Mouse (Mus musculus) olfactory bulb, adult 2 months (tissue): Measurements from ENCODE around the gene Mpzl1. TPM values are rescaled to one million over a fixed set of nuclear protein-coding genes. Genes with fewer than 3 reads are reported as not detected.

Source experiments
- H3K27ac ChIP-seq: fragments of 200-500 bp; 2 replicates; pipeline ENCODE4 v1.5.1; 2012; ENCODE audit warnings: low read depth, low read length; ENCODE audit not compliant: insufficient read depth
- H3K4me1 ChIP-seq: fragments of 200-500 bp; 2 replicates; pipeline ENCODE4 v1.6.1; 2012; ENCODE audit warnings: low read length; ENCODE audit not compliant: control insufficient read depth, insufficient read depth
- H3K4me3 ChIP-seq: fragments of 200-500 bp; 2 replicates; pipeline ENCODE4 v1.5.1; 2012; ENCODE audit warnings: mild to moderate bottlenecking, low read depth, low read length, moderate library complexity; ENCODE audit not compliant: insufficient read depth
- CTCF ChIP-seq: fragments of 200-500 bp; IDR thresholded peaks from 2 replicates; pipeline ENCODE4 v1.5.1; 2012; ENCODE audit warnings: low read depth, mild to moderate bottlenecking, low read length, moderate library complexity; ENCODE audit not compliant: insufficient read depth
- POLR2A ChIP-seq: fragments of 200-500 bp; IDR thresholded peaks from 2 replicates; pipeline ENCODE4 v1.6.1; 2012; ENCODE audit warnings: mild to moderate bottlenecking, low read depth, low read length, moderate library complexity; ENCODE audit not compliant: insufficient read depth
- WGBS: fragments of 180-500 bp; shearing (Covaris S2); methylation state at CpG from one replicate; pipeline ENCODE4 v1.1.7; 2018; 5-methylcytosine and 5-hydroxymethylcytosine counted together
- polyA plus RNA-seq: library from polyadenylated mRNA; stranded (reverse); fragments of >200 nt; gene quantifications from 2 replicates; pipeline ENCODE4 v1.2.4, GENCODE M21; 2012; ENCODE audit warnings: low replicate concordance; ENCODE audit not compliant: missing spikeins, insufficient read depth, insufficient read length

Gene Mpzl1
- polyA plus RNA-seq, 1 experiment: not detected

GRCm38 (mm10) chr1:165631136-165631535 is 3.2 kb downstream of the Mpzl1 start:
- no peak overlapping the region for H3K4me3 ChIP-seq
- no peak for TF ChIP-seq POLR2A
- TF ChIP-seq CTCF: no peak
- WGBS: 83% methylated on average over 8 of the region's 8 CpGs

GRCm38 (mm10) chr1:165629975-165630374 is 4.4 kb downstream of the Mpzl1 start:
- peaks cover 6% of the 10 kb centered on the region; the same call in 1 of the 2 replicates for H3K4me1 ChIP-seq
- WGBS: 69% methylated on average over 8 of the region's 8 CpGs
- TF ChIP-seq CTCF: no peak
- TF ChIP-seq POLR2A: no peak
- no peak overlapping the region for H3K27ac ChIP-seq
- H3K4me3 ChIP-seq: no peak overlapping the region

More at GRCm38 (mm10) chr1:165631136-165631535, 3.2 kb downstream of the Mpzl1 start:
- Histone ChIP-seq H3K27ac (no peak overlapping the region), H3K4me1 (peaks cover 6% of the 10 kb centered on the region; the same call in 1 of the 2 replicates)

GRCm38 (mm10) chr1:165628603-165629002 is 5.7 kb downstream of the Mpzl1 start:
- TF ChIP-seq CTCF: no peak
- no peak for TF ChIP-seq POLR2A
- no peak overlapping the region for H3K4me3 ChIP-seq
- 92% methylated on average over 1 of the region's 1 CpGs for WGBS
- H3K27ac ChIP-seq: no peak overlapping the region
- H3K4me1 ChIP-seq: peaks cover 6% of the 10 kb centered on the region; the same call in 1 of the 2 replicates

GRCm38 (mm10) chr1:165625896-165626295 is 8.4 kb downstream of the Mpzl1 start:
- no peak for TF ChIP-seq CTCF
- no peak for TF ChIP-seq POLR2A
- Histone ChIP-seq H3K27ac (no peak overlapping the region), H3K4me3 (no peak overlapping the region), H3K4me1 (peaks cover 9% of the 10 kb centered on the region; the same call in 1 of the 2 replicates)
- 88% methylated on average over 5 of the region's 5 CpGs for WGBS

GRCm38 (mm10) chr1:165625058-165625457 is 9.3 kb downstream of the Mpzl1 start:
- TF ChIP-seq CTCF: no peak
- TF ChIP-seq POLR2A: no peak
- peaks cover 6% of the 10 kb centered on the region; the same call in 1 of the 2 replicates for H3K4me1 ChIP-seq
- 89% methylated on average over 5 of the region's 5 CpGs for WGBS
- no peak overlapping the region for H3K4me3 ChIP-seq
- no peak overlapping the region for H3K27ac ChIP-seq

GRCm38 (mm10) chr1:165618201-165618624 is 16.1 kb downstream of the Mpzl1 start:
- no peak overlapping the region for H3K4me3 ChIP-seq
- peaks cover 9% of the 10 kb centered on the region for H3K4me1 ChIP-seq
- TF ChIP-seq CTCF: no peak
- TF ChIP-seq POLR2A: no peak
- H3K27ac ChIP-seq: 0 out of 2 replicates have a peak overlapping the region, but pooled peaks have one; percentile 2
- 43% methylated on average over 9 of the region's 9 CpGs for WGBS

- Histone ChIP-seq H3K27ac (no peak overlapping the region), H3K4me3 (no peak overlapping the region), H3K4me1 (peaks cover 9% of the 10 kb centered on the region)
- WGBS: 42% methylated on average over 15 of the region's 15 CpGs
- no peak for TF ChIP-seq CTCF
- TF ChIP-seq POLR2A: no peak
Observed at GRCm38 (mm10) chr1:165617166-165617891, 17.0 kb downstream of the Mpzl1 start.

- 66% methylated on average over 7 of the region's 7 CpGs for WGBS
- H3K27ac ChIP-seq: no peak overlapping the region
- TF ChIP-seq CTCF: no peak
Observed at GRCm38 (mm10) chr1:165616652-165617051, 17.7 kb downstream of the Mpzl1 start.

GRCm38 (mm10) chr1:165614793-165615192 is 19.5 kb downstream of the Mpzl1 start:
- WGBS: 96% methylated on average over 3 of the region's 3 CpGs
- TF ChIP-seq POLR2A (no peak), CTCF (no peak)
- no peak overlapping the region for H3K27ac ChIP-seq
- peaks cover 12% of the 10 kb centered on the region for H3K4me1 ChIP-seq
- H3K4me3 ChIP-seq: no peak overlapping the region

More at GRCm38 (mm10) chr1:165616652-165617051, 17.7 kb downstream of the Mpzl1 start:
- Histone ChIP-seq H3K4me3 (no peak overlapping the region), H3K4me1 (peaks cover 6% of the 10 kb centered on the region)
